Mouse (Mus musculus) heart, adult 2 months (tissue): ENCODE data around the gene Cdc26.

Experiments
- CTCF ChIP-seq: fragments of 200-600 bp; IDR thresholded peaks from 2 replicates; pipeline ENCODE4 v1.8.1; 2022; ENCODE audit warnings: antibody characterized with exemption, mild to moderate bottlenecking, moderate library complexity
- EP300 ChIP-seq: fragments of 200-500 bp; IDR thresholded peaks from 2 replicates; pipeline ENCODE4 v1.6.1; 2011; ENCODE audit warnings: low read depth, low read length, control low read depth; ENCODE audit not compliant: insufficient read depth
- POLR2A ChIP-seq: fragments of 200-500 bp; IDR thresholded peaks from 2 replicates; pipeline ENCODE4 v1.6.1; 2011; ENCODE audit warnings: mild to moderate bottlenecking, low read depth, low read length, control low read depth; ENCODE audit not compliant: insufficient read depth

DNA sequence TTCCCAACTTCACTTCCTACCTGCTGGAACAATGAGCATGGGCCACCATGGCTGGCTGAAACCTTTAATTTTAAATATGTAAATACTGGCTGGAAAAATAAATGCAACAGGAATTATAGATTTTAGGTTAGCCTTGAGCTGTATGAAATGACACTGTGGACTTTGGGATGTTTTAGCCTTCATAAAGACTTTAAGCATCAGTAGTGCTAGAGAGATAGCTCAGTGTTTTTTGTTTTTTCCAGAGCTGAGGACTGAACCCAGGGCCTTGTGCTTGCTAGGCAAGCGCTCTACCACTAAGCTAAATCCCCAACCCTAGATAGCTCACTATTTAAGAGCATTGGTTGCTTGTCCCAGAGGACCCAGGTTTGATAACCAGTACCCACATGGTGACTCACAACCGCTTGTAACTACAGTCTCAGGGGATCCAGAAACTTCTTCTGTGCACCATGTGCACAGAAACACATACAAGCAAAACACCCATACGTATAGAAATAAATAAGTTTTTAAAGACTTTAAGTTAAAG lies 28.9 kb upstream of the Cdc26 start:
- TF ChIP-seq POLR2A: no peak
- no peak for TF ChIP-seq CTCF
- TF ChIP-seq EP300: no peak
